Mouse (Mus musculus) brain, embryonic 14.5 days (tissue): ENCODE measurements at regions not wholly inside any gene's neighbourhood (a gene's known extent, or its start where the extent isn't known, plus 50 kb on each side); places are given as distances from the start of the nearest gene placed in this dataset.

Source experiments
- DNase-seq: peaks from one replicate; pipeline ENCODE4 v3.0.0-alpha.2; 2011; ENCODE audit warnings: low read depth
- CTCF ChIP-seq: fragments of 200-500 bp; IDR thresholded peaks from 2 replicates; pipeline ENCODE4 v1.5.1; 2012; ENCODE audit warnings: inconsistent platforms, mild to moderate bottlenecking, moderate library complexity, borderline replicate concordance; ENCODE audit not compliant: insufficient read depth, insufficient read length; ENCODE audit errors: extremely low read depth
- POLR2A ChIP-seq: fragments of 200-500 bp; IDR thresholded peaks from 2 replicates; pipeline ENCODE4 v1.6.1; 2012; ENCODE audit warnings: mild to moderate bottlenecking, inconsistent platforms, borderline replicate concordance; ENCODE audit not compliant: poor library complexity, insufficient read depth, insufficient read length, severe bottlenecking; ENCODE audit errors: extremely low read depth

DNA sequence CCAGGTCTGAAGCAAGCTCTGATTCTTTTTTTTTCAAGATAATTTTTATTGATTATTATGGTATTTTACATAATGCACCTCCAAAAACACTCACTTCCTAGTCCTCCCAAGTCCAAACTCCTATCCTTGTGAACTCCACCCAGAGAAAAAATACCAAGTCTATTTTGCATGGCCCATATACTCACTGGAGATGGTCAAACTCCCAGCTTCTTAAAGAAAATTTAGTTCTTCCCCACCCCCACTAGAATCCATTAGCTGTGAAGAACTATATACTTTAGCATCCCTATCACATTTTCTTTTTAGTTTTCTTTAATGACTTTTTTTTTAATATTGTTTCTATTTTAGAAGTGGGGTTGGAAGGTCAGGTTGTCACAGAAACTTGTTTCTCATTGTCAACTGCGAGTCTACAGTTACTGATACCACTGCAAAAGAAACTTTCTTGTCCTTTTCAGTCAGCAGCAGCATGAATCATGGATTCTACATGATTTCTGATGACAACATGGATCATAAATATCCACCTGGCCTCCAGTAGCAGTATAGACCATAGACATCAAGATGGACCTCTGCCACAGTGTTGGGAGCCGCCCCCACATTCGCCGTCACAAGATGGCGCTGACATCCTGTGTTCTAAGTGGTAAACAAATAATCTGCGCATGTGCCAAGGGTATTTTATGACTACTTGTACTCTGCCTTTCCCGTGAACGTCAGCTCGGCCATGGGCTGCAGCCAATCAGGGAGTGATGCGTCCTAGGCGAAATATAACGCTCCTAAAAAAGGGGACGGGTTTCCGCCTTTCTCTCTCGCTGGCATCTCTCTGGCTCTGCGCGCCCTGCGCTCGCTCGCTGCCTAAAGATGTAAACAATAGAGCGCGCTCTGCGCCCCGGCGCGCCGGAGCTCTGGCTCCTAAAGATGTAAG, 69.0 kb downstream of the Pgr15l start:
- peak; percentile 56 for DNase-seq

DNA sequence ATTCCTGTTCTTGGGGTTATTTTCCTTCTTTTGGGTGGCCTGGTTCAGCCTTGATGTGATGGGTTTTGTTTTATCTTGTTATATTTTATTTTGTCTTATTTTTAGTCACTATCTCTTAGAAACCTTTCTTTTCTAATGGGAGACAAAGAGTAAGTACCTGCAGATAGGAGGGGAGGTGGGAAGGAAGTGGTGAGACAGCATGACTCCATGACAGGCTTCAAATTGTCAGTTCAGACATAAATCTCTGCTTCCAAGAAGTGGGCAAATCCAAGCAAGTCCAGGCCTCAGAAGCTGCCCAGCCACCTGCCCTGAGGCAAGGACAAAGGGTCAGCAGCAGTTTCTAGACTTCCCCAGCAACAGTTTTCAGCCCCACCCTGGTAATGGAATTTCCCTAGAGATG, 69.8 kb downstream of the Pgr15l start:
- DNase-seq = peak; percentile 1
- no peak for TF ChIP-seq CTCF
- TF ChIP-seq POLR2A = no peak

DNA sequence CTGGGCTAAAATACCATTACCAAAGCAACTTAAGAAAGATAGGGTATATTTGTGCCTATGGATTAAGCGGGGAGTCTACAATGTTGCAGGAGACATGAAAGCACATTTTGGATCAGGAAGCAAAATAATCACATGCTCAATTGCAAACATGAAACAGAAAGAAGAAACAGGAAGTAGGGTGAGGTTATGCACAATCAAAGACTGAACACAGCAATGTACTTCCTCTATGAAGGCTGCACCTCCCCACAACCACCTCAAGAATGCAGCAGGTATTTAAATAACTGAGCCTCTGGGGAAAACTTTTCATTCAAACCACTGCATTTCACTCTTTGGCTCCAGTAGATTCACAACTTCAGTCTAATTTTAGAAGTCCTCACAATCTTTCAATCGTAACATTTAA, 83.8 kb downstream of the Pgr15l start:
- no peak for DNase-seq
- TF ChIP-seq POLR2A (no peak), CTCF (no peak)
